Mouse (Mus musculus) G1E-ER4 (cell line): Measurements from ENCODE around the gene Ufc1. TPM values are rescaled to one million over a fixed set of nuclear protein-coding genes. Genes with fewer than 3 reads are reported as not detected.

Source experiments
- GATA1 ChIP-seq: IDR thresholded peaks from one replicate; pipeline ENCODE4 v1.8.0; 2012; ENCODE audit warnings: low read length, inconsistent platforms
- polyA plus RNA-seq: library from polyadenylated mRNA; stranded (reverse); fragments of >175 nt; gene quantifications from 2 replicates; pipeline ENCODE4 v1.2.3, GENCODE M21; 2012

Ufc1 gene
- polyA plus RNA-seq, 1 experiment, result 51.5 TPM

- TF ChIP-seq GATA1, result no peak
Observed at GRCm38 (mm10) chr1:171240911-171241310, 53.9 kb downstream of the Ufc1 start.

GRCm38 (mm10) chr1:171239992-171240744, 54.7 kb downstream of the Ufc1 start:
- TF ChIP-seq GATA1, result no peak

Other genes starting within 250 kb of the Ufc1 start
- 0.04 and 0.13 TPM in 2 replicates for gene Fcgr3, start 230.1 kb downstream of the Ufc1 start, polyA plus RNA-seq
- gene Cfap126, start 181.1 kb downstream of the Ufc1 start, polyA plus RNA-seq, result 0.67 and 1.5 TPM in 2 replicates
- 51.9 and 128 TPM in 2 replicates for gene Sdhc, start 144.4 kb downstream of the Ufc1 start, polyA plus RNA-seq
- 0.14 TPM in 1 of 2 replicates, not detected in the other for gene Mpz, start 144.3 kb downstream of the Ufc1 start, polyA plus RNA-seq
- not detected in 2 replicates for gene Pcp4l1, start 98.8 kb downstream of the Ufc1 start, polyA plus RNA-seq
- 0.40 and 0.42 TPM in 2 replicates for gene Nr1i3, start 81.1 kb downstream of the Ufc1 start, polyA plus RNA-seq
- 50.2 and 61.5 TPM in 2 replicates for gene Tomm40l, start 72.5 kb downstream of the Ufc1 start, polyA plus RNA-seq
- gene Apoa2, start 70.0 kb downstream of the Ufc1 start, polyA plus RNA-seq, result not detected in 2 replicates
- gene Fcer1g, start 60.7 kb downstream of the Ufc1 start, polyA plus RNA-seq, result not detected in 2 replicates
- gene Adamts4, start 44.6 kb downstream of the Ufc1 start, polyA plus RNA-seq, result 0.09 TPM in 2 replicates
- 40.4 and 106 TPM in 2 replicates for gene Ndufs2, start 43.6 kb downstream of the Ufc1 start, polyA plus RNA-seq
- 26.9 and 32.7 TPM in 2 replicates for gene B4galt3, start 24.7 kb downstream of the Ufc1 start, polyA plus RNA-seq
- 38.6 and 45.3 TPM in 2 replicates for gene Ppox, start 13.8 kb downstream of the Ufc1 start, polyA plus RNA-seq
- gene Usp21, start 7.0 kb downstream of the Ufc1 start, polyA plus RNA-seq, result 49.8 and 54.4 TPM in 2 replicates
- gene Dedd, start 34.1 kb upstream of the Ufc1 start, polyA plus RNA-seq, result 25.2 and 28.3 TPM in 2 replicates
- 14.2 and 16.9 TPM in 2 replicates for gene Nit1, start 50.6 kb upstream of the Ufc1 start, polyA plus RNA-seq
- 19.0 and 19.9 TPM in 2 replicates for gene Pfdn2, start 50.6 kb upstream of the Ufc1 start, polyA plus RNA-seq
- 0.48 and 0.63 TPM in 2 replicates for gene Klhdc9, start 65.8 kb upstream of the Ufc1 start, polyA plus RNA-seq
- gene Nectin4, start 75.1 kb upstream of the Ufc1 start, polyA plus RNA-seq, result not detected in 2 replicates
- 0.95 and 1.1 TPM in 2 replicates for gene Arhgap30, start 93.9 kb upstream of the Ufc1 start, polyA plus RNA-seq
- gene Usf1, start 116.3 kb upstream of the Ufc1 start, polyA plus RNA-seq, result 35.2 and 37.5 TPM in 2 replicates
- 0.22 TPM in 1 of 2 replicates, not detected in the other for gene Tstd1, start 123.8 kb upstream of the Ufc1 start, polyA plus RNA-seq
- not detected in 2 replicates for gene F11r, start 142.5 kb upstream of the Ufc1 start, polyA plus RNA-seq
- gene Alyref2, start 208.5 kb upstream of the Ufc1 start, polyA plus RNA-seq, result 12.2 and 15.6 TPM in 2 replicates
- not detected in 2 replicates for gene Itln1, start 240.3 kb upstream of the Ufc1 start, polyA plus RNA-seq